Mouse (Mus musculus): ENCODE measurements at regions not wholly inside any gene's neighbourhood (a gene's known extent, or its start where the extent isn't known, plus 50 kb on each side); places are given as distances from the start of the nearest gene placed in this dataset.

DNA sequence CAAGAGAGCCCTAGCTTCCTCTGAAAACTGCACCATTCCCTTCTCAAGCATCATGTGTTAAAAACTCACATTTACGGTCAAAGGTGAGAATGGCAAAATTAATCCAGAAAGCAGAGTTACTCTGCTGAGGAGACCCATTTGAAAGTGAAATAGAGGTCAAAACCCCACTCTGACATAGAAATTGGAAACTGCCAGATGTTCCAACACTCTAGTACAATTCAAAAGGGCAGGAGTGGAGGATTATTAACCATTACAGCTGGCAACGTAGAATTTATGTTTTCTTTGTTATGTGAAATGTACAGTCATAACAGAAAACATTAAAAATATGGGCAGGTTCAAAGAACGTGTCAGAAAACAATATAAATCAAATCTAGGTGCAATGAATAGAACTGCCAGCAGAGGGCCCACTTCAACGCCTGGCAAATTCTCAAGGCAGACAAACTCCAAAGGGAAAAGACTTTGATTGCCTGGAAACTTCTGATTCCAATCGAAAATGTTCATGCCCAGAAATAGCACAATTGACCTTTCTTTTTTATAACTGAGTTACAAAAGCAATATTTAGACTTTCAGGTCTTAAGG is 54.2 kb upstream of the Rfpl4b start:
- DNase-seq (ENCODE audit: low read depth, low spot score): peak; percentile 13

DNA sequence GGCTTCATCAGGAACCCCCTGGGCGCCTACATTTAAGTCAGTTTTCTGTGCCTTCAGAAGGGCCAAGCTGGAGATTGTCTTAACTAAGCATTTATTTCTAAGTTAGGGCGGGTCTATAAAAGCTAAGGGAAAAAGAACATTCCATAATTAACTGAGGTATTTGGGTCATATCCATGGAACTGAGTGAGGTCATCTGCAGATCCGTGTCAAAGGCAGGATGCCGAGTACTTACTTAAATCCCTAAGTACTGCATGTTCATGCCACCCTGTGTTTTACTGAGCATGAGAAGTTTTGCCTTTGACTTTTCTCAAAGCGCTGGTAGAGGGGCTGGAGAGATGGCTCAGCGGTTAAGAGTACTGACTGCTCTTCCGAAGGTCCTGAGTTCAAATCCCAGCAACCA is 57.7 kb upstream of the Rfpl4b start:
- DNase-seq (ENCODE audit: low read depth, low spot score): no peak

DNA sequence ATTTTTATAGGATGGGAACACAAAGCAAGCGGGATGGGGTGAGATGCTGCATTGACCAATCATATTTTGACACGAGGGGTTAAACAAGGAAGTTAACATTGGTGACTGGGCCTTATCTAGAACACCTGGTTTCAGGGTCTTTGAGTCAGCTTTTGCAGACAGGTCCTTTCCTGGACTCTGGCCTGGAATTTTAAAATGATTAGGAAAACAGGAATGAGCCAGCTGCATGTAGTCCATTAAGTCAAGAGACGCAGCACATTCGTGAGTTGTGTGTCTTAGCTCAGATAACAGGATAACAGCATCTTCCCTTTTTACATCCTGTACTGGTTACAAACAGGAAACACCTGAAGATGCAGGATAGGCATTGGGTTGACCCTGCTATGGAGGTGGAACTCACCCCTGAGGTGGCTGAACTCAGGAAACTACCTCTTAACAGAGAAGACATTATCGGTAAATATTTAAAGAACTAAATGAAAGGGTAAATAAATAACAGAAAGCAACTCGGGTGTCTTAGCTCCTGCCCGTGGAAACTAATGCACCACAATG is 59.1 kb upstream of the Rfpl4b start:
- DNase-seq (ENCODE audit: low read depth, low spot score): no peak

DNA sequence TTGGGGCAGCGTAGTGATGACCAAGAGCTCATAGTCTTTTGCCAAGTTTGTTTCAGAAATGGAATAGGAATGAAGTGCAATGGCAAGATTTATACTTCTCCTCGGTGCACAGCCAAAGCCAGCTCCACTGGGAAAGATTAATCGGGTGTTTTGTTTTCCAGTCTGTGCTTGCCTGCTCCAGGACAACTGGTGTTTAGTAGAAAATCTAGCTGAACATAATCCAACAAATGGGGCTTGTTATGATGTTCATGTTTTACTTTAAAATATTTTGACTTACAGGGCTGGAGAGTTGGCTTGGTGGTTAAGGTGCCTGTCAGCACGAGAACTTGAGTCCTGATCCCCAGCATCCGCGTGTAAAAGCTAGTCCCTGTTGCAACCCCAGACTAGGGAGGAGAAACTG is 60.6 kb upstream of the Rfpl4b start:
- DNase-seq (ENCODE audit: low read depth, low spot score): no peak

DNA sequence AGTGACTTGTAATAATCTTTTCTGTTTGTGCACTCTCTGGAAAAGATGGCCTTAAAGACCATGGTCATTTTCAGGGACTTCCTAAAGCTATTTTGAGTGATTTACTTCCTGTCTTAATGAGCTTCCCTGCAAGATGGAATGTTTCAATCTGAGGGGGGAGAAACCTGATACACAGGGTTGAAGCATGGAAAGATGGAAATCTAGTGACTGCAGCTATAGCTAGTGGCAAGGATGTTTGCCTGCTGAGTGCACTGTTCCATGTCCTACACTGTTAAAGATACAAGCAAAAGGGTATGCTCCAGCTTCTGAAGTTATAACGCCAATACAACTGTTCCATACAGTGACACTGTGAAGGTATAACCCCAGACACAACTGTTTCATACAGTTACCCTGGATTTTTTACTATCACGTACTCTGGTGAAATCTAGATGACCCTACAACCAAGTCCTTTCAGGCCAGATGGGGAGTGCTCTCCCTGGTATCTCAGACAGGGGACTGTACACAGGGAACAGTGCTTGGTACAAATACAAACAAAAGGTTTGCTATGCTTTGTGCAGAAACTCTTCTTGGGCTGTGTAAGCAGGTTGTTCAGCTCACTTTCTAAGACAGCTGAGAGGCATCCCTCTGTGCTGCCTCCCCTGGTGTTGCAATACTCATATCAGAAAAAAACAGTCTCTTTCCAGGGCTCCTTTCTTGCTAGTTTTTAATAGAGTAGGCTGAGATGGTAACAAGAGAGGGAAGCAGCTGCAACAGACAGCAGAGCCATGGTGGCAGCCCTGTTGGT is 62.4 kb upstream of the Rfpl4b start:
- DNase-seq (ENCODE audit: low read depth, low spot score): no peak

DNA sequence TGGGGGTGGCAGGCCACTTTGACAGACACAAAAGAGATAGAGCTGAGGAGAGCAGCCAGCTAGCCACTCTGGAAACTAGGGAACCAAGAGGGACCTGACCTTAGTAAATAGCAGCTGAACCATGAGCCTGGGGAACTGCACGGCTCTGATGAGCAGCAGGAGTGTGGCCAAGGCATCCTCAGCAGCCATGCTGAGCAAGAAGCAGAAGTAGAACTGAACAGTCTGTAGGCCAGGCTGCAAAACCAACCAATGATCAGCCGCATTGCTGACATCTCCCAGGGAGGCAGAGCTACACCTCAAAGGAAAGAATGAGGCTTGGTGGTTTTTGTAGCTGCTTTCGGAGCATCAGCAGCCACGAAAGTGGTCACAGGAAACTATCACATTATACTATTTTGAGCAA is 63.1 kb upstream of the Rfpl4b start:
- no peak for DNase-seq (ENCODE audit: low read depth, low spot score)

DNA sequence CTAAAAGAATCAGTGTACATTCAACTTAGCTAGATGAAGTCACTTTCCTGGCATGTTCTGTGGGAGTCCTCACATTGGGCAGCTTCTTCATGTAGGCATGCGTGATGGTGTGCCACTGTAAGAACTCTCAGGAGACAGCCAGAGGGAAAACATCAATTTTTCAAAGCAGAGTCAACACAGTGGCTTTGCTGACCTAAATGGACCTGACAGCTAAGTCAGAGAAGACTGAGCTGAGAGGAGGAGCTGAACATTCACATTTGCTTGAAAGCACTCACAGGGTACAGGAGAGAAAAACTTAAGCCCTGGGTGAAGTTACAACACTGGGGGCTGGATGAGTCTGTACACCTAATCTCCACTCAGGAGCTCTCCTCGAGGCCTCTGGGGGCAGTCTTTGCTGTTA is 64.9 kb upstream of the Rfpl4b start:
- DNase-seq (ENCODE audit: low read depth, low spot score): peak; percentile 30

DNA sequence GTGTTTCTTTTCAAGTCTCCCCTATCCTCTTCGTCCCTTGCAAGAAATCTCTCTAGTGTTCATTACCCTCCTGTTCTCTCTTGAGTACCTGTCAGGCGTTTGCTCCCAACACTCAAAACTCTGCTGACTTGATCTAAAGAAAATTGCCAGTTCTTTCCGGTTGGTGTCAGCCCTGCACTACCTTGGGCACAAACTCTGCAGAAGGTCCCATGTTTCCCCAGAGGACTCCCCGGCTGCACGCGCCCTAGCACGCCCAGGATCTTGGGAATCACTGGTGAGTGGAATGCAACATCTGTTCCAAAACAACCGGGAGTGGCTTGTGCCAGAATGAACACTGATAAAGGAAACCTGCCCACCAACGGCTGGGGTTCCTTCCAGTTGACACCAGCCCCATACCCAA is 66.3 kb upstream of the Rfpl4b start:
- no peak for DNase-seq (ENCODE audit: low read depth, low spot score)

DNA sequence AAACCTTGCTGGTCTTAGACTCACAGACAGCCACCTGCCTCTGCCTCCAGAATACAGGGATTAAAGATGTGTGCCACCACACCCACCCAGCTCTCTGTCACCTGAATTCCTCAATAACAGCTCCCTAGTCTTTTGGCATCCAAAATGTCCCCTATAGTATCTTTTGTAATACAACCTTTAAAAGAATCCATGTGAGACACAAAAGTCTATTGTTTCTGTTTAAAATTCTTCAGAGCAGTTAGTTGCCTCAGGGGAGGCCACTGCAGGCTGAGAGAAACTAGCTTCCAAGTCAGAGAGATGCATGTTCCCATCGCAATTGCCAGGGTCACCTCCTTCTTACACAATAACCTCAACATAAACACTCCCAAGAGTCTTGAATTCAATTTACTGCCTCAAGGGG is 70.6 kb upstream of the Lama4 start:
- no peak for DNase-seq (ENCODE audit: low read depth, low spot score)

DNA sequence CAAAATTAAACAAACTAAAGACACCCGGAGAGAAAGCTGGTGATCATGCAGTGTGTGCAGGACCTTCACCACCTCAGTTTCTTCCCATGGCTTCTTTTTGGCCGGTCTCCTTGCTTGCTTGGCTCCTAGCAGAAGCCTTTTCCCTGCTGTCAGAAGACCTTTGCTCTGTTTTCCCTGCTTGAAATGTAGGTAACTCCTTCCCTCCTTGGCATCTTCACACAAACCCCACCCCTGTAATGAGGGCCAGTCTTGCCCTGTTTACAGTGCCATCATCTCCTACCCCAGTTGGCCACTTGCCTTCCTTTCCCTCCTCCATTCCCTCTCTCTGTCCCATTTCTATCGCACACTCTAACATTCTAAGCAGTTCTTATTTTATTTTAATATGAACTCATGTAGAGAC is 69.7 kb upstream of the Lama4 start:
- no peak for DNase-seq (ENCODE audit: low read depth, low spot score)

DNA sequence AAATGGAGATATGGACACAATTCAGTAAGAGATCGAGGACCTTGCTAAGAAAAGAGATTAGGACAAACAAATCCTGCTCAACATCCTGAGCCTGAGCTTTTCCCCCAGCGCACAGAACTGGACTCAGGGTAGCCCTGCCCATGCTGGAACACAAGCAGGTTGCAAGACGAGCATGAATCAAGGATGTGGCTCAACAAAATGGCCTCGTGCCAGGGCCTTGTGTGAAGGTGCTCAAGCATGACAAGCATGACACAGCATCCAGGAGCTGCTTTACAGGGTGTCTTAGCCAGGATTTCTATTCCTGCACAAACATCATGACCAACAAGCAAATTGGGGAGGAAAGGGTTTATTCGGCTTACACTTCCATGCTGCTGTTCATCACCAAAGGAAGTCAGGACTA is 67.7 kb upstream of the Lama4 start:
- no peak for DNase-seq (ENCODE audit: low read depth, low spot score)

DNA sequence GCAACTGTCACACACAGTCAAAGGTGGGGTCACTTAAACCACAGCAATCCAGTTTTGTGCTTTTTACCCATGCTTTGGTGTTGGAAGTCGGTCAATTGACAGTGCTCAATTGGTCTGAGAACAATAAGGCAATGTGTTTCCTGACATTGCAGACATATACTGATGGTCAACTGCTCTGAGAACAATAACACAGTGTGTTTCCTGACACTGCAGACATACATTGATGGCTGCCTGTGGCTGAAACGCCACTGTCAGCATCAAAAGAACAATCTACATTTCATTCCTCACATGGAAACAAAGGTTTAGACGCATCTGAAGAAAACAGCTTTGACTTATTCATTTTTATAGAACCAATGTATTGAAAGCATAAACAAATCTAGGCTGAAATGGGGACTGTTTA is 59.2 kb upstream of the Lama4 start:
- no peak for DNase-seq (ENCODE audit: low read depth, low spot score)

DNA sequence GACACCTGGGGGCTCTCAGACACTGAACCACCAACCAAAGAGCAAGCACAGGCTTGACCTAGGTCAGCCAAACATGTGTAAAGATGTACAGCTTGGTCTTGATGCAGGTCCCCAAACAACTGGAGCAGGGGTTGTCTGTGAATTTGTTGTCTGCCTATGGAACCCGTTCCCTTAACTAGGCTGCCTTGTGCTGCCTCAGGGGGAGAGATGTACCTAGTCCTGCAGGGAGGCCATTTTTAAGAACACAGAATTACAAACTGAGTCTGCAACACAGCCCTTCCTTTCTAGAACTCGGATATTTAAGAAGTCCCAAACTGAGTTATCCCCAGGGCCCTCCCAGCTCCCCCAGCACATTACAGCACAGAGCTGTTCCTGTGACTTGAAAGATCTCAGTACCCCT is 57.5 kb upstream of the Lama4 start:
- DNase-seq (ENCODE audit: low read depth, low spot score): no peak

DNA sequence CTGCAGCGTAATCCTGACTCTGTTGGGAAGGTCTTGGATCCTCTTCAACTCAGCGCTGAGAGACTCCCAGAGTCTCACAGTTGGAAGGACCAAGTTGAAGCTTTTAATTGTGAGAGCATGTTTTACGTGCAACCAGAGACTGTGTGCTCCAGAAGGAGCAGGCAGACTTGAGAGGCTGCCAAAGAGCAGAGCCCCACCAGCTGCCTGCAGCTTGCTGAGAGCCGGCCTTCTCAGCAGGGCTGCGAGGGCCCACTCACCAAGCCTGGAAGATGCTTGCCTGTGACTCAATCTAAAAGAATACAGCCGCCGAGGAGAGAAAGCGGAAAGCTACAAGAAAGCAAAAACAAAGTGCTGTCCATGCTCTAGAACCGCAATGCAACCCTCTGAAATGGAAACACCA is 57.0 kb upstream of the Lama4 start:
- no peak for DNase-seq (ENCODE audit: low read depth, low spot score)

DNA sequence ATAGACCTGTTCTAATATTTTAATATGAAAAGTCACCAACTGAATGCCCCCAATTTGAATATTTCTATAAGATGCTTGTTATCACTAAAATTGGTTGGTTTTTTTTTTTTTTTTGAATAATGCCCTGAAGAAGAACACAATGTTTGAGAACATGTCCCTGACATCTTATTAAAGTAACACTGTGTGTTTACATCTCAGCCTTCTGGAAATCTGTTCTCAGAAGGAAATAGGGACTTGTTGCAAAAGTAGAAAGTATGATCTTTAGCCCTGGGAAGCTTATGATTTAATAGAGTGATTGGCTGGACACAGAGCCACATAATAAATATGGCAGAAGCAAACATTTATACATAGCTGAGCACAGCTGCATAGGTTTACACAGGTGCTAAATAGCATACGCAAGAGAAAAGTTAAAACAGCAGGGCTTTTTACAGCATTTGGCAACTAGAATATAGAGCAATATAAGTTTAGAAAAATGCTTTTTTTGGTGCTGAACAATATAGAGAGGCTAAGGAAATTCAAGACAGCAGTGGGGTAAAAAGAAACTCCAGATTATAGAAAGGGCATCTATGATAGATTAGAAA is 56.1 kb upstream of the Lama4 start:
- DNase-seq (ENCODE audit: low read depth, low spot score): no peak

DNA sequence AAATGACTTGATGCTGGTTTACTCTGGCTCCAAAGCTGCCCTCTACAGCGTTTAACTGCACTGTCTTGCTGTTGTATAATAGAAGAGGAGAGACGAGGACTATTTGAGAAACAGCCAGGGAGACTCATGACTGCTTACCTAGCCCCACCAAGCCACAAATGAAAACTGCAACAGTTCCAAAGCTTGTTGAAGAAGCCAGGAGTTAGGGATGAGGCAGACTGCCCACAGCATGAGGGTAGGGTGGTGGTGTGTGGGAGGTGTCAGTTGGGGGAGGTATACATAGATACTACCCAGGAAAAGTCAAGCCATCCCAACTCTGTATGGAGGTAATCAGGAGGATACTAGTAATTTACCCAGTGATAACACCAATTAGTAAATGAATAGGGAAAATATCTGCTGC is 55.5 kb upstream of the Lama4 start:
- no peak for DNase-seq (ENCODE audit: low read depth, low spot score)

DNA sequence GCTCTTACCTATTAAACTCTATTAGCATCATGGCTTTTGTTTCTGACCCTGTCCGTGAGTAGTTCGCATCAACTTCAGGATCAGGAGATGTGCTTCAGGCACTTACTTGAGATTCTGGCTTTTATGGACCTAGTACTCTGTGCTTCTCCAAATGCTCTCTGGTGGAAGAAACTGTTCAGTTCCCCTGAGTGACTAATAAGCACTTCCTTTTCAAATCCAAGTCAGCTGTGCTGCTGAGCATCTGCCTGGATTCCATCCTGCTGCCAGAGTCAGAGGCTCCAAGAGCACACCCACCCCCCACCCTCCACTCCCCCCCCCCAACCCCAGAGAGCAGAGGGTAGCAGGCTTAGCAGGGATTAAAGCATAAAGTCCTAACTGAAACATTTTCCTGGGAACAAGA is 52.3 kb upstream of the Lama4 start:
- no peak for DNase-seq (ENCODE audit: low read depth, low spot score)

Data from retina, adult 2 months (tissue).